Mouse (Mus musculus) forebrain, embryonic 12.5 days (tissue): ENCODE results near the gene Tab1. TPM values are rescaled to one million over a fixed set of nuclear protein-coding genes. Genes with fewer than 3 reads are reported as not detected.

Experiments
- ATAC-seq: fragments of 200-750 bp; cut with Nextera tagmentation; 2 replicates; pipeline ENCODE4 v1.8.0; 2017; ENCODE audit warnings: moderate TSS enrichment; ENCODE audit not compliant: low FRiP score
- H3K27ac ChIP-seq: fragments of 300-500 bp; sonication (generic); 2 replicates; pipeline ENCODE4 v1.5.1; 2016; ENCODE audit warnings: mild to moderate bottlenecking
- H3K27me3 ChIP-seq: fragments of 300-500 bp; sonication (generic); 2 replicates; pipeline ENCODE4 v1.6.1; 2016; ENCODE audit warnings: mild to moderate bottlenecking
- H3K36me3 ChIP-seq: fragments of 300-500 bp; sonication (generic); replicated peaks from 2 replicates; pipeline ENCODE4 v1.6.1; 2016; ENCODE audit warnings: mild to moderate bottlenecking
- H3K4me1 ChIP-seq: fragments of 300-500 bp; sonication (generic); 2 replicates; pipeline ENCODE4 v1.6.1; 2016
- H3K4me2 ChIP-seq: fragments of 300-500 bp; sonication (generic); 2 replicates; pipeline ENCODE4 v1.6.1; 2016; ENCODE audit warnings: mild to moderate bottlenecking, moderate library complexity
- H3K4me3 ChIP-seq: fragments of 300-500 bp; sonication (generic); replicated peaks from 2 replicates; pipeline ENCODE4 v1.5.1; 2016; ENCODE audit warnings: mild to moderate bottlenecking
- H3K9ac ChIP-seq: fragments of 300-500 bp; sonication (generic); 2 replicates; pipeline ENCODE4 v1.6.1; 2016; ENCODE audit warnings: mild to moderate bottlenecking
- H3K9me3 ChIP-seq: fragments of 300-500 bp; sonication (generic); 2 replicates; pipeline ENCODE4 v1.6.1; 2016
- WGBS: fragments of 180-500 bp; shearing (Covaris S2); methylation state at CpG from one replicate; pipeline ENCODE4 v1.1.7; 2016; 5-methylcytosine and 5-hydroxymethylcytosine counted together
- polyA plus RNA-seq: library from polyadenylated mRNA; unstranded; fragments of >200 nt; fragmentation: Nextera tagmentation; extraction: Ambion mirVana; gene quantifications from 2 replicates; pipeline ENCODE4 v1.2.1, GENCODE M21; 2016

Gene Tab1
- polyA plus RNA-seq, 1 experiment from 2014 or later: 40.5 TPM

DNA sequence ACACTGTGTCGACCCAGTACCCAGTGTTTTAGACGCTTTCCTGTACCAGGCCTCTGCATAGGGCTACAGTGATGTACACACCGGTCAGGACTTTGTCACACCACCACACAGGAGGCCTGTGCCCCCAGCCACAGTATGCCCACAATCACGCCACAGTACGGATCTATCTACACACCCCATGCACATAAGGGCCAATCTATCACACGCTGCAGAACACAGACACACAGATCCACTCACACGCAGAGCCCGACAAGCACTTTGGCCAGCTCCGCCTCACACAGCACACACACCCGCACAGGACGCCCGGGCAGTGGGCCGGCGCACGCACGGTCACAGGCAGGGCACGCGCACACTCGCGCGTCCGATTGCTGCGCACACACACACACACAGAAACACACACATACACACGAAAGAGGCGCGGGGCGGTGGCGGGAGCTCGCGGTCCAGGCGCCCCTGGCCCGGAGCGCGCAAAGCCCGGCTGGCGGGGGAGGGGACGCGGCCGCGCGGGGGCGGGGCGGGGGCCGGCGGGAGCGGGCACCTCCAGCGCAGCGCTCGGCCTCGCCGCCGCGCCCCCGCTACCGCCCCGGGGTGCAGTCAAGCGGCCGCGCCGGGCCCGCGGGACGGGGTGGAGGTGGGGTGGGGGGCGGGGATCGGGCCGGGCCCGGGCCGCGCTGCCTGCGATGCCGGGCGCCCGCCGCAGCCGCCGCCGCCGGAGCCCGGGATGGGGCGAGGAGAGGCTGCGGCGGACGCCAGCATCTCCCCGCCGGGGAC is 40.3 kb downstream of the Tab1 start, which contains the start of gene Mgat3:
Gene Mgat3, plus strand, starts transcription at position 721 of the 771 bp plus-strand sequence.
- Histone ChIP-seq H3K9me3 (no peaks in the 10 kb centered on the region), H3K36me3 (no peaks in the 10 kb centered on the region), H3K27me3 (no peaks in the 10 kb centered on the region), H3K4me3 (peak within 1 kb of the TSS; percentile 97), H3K9ac (peak within 1 kb of the TSS; percentile 98), H3K4me1 (peaks cover 37% of the 10 kb centered on the region), H3K4me2 (peak within 1 kb of the TSS; percentile 93), H3K27ac (peak within 1 kb of the TSS; percentile 91)
- WGBS: 4% methylated on average over 37 of the region's 85 CpGs
- peak; percentile 79 for ATAC-seq

DNA sequence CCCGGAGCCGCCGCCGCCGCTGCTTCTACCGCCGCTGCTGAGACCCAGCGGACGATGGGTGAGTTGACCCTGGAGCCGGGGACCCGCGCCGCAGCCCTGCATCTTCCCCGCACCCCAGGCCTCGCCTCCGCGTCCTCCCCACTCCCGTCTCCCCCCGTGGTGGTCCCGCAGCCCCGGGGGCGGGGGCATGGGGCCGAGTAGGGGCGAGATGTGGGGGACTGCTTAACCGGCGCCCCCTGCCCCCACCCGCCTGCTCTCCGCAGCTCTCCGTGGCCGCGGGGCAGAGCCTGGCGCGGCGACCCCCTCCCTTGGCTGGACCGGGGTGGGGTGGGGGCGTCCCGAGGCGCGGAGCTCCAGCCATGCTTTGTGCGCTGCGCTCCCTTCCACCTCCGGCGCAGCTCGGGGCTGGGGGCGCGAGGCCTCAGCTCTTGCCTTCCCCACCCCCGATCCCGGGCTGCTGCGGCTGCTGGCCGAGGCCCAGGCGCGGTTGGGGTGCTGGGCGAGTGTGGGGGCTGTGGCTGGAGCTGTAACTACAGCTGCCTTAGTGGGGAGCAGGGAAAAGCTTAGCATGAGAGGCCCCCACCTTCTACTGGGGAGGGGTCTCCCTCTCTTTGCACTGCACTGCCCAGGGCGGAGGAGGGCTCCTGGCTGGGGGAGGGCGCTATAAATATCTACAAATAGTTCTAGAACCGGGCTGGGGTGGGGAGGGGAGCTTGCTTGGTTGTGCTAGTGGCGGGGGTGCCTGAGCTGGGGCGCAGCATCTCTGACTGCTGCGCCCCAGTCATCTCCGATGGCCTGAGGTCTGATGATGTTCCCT is 41.1 kb downstream of the Tab1 start:
- WGBS: under 1% methylated on average over 50 of the region's 60 CpGs
- Histone ChIP-seq H3K36me3 (no peaks in the 10 kb centered on the region), H3K4me1 (peaks cover 37% of the 10 kb centered on the region)

DNA sequence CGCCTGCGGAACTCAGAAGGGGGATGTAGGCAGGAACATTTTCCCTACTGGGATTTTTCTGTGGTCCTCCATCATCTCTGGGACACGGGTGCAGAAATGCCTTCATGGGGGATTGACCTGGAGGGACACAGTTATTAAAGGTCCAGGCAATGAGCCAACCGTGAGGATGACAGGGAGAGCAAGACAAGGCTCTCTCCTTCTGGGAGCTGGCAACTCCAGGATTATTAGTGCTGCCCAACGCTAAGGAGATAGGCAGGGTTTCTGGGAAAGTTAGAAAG is 41.6 kb downstream of the Tab1 start:
- H3K4me1 ChIP-seq: peaks cover 37% of the 10 kb centered on the region

More for the DNA sequence above, 41.1 kb downstream of the Tab1 start:
- H3K27ac ChIP-seq: peak overlapping the region; percentile 91
- peak overlapping the region; percentile 93 for H3K4me2 ChIP-seq
- ATAC-seq: peak; percentile 69
- peak overlapping the region; percentile 97 for H3K4me3 ChIP-seq
- peak overlapping the region; percentile 98 for H3K9ac ChIP-seq
- H3K27me3 ChIP-seq: no peaks in the 10 kb centered on the region
- H3K9me3 ChIP-seq: no peaks in the 10 kb centered on the region

DNA sequence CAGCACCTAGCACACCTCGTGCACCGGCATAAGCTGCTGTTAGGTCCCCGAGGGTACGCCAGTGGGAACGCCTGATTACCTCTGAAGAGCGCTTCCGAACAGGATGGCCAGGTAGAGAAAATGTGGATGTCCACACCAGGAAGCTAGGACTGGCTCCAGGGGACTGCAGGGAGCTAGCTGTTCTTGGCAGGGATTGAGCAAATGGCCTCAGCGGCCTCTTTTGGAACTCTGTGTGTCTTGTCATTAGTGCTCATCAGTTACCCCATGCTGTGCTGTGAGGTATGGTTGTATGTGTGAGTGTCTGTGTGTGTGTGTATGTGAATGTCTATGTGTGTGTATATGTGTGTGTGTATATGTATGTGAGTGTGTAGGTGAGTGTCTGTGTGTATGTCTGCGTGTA is 42.4 kb downstream of the Tab1 start:
- no peak for ATAC-seq
- Histone ChIP-seq H3K4me3 (peak overlapping the region; percentile 97; the same call in 1 of the 2 replicates), H3K4me2 (peak overlapping the region; percentile 93), H3K36me3 (0 out of 2 replicates have a peak, but pooled peaks cover 3% of the 10 kb centered on the region), H3K9ac (0 out of 2 replicates have a peak overlapping the region, but pooled peaks have one; percentile 98), H3K27ac (no peak overlapping the region), H3K4me1 (peaks cover 41% of the 10 kb centered on the region), H3K27me3 (no peaks in the 10 kb centered on the region), H3K9me3 (no peaks in the 10 kb centered on the region)
- 79% methylated on average over 9 of the region's 9 CpGs for WGBS

More for the DNA sequence above, 41.6 kb downstream of the Tab1 start:
- 2% methylated on average over 5 of the region's 5 CpGs for WGBS
- Histone ChIP-seq H3K27me3 (no peaks in the 10 kb centered on the region), H3K4me3 (peak overlapping the region; percentile 97), H3K36me3 (no peaks in the 10 kb centered on the region), H3K9me3 (no peaks in the 10 kb centered on the region), H3K27ac (peak overlapping the region; percentile 91; the same call in 1 of the 2 replicates), H3K4me2 (peak overlapping the region; percentile 93), H3K9ac (peak overlapping the region; percentile 98)
- ATAC-seq: no peak

DNA sequence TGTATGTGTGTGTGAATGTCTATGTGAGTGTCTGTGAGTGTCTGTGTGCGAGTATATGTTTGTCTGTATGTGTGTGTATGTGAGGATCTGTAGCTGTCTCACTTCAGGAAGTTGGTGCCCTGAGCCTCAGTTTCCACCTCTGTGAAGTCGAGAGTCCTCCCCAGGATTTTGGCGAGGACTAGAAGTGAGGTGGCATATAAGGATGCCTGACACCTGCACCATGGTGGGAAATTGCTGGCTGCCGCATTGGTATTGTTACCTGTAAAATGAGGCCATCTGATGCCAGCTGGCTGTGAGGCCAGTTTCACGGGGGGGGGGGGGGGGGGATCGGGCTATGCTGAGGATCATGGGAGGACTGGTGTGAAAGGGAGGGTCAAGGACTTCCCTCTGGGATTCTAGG is 42.8 kb downstream of the Tab1 start:
- Histone ChIP-seq H3K4me3 (no peak overlapping the region), H3K9ac (no peak overlapping the region; the same call in 1 of the 2 replicates), H3K9me3 (no peaks in the 10 kb centered on the region), H3K27me3 (no peaks in the 10 kb centered on the region), H3K4me1 (peaks cover 41% of the 10 kb centered on the region), H3K4me2 (peak overlapping the region; percentile 93), H3K36me3 (peaks cover 3% of the 10 kb centered on the region; the same call in 1 of the 2 replicates), H3K27ac (no peak overlapping the region)
- WGBS: 73% methylated on average over 5 of the region's 6 CpGs
- no peak for ATAC-seq

DNA sequence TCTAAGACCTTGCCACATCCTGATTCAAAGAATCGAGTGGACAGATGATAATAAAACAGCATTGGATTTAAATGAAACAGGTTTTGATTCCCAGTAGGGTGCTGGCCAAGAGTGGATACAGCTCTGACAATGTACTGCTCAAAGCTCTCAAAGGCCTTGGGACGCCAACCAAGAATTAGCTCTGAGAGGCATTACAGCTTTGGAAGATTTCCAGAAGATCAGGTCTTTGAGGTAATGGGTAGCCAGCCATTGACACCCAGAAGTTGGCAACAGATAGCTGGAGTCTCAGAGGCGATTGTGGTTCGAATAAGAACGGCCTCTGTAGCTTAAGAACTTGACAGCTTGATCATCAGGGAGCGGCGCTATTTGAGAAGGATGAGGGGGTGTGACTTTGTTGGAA is 48.6 kb downstream of the Tab1 start:
- H3K9me3 ChIP-seq: no peaks in the 10 kb centered on the region

DNA sequence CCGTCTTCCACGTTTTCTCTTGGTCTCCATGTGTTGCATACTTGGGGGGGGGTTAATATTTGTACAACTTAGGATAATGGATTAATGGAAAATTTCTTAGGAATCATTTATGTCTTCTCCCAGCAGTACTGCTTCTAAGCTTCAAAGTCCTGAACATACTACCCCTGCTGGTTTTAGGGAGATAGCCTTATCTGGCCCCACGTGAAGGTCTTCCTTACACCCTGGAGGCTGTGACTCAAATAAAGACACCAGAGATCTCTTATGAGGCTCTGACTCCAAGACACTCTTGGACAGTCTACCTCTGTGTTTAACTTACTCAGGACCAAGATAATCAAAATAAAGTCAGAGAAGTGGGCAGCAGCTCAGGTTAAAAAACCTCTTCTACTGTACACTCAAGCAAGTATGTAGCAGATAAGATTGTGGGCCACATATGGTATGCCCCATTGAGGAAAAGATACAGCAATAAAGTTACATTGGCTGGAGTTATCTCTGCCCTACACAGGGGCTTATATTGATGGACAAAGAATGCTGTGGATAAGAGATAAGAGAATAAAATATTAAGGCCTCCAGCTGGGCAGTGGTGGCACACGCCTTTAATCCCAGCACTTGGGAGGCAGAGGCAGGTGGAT is 49.3 kb downstream of the Tab1 start:
- Histone ChIP-seq H3K9ac (no peak overlapping the region), H3K4me1 (0 out of 2 replicates have a peak, but pooled peaks cover 8% of the 10 kb centered on the region), H3K9me3 (no peaks in the 10 kb centered on the region), H3K27ac (no peak overlapping the region), H3K36me3 (peaks cover 3% of the 10 kb centered on the region; the same call in 1 of the 2 replicates), H3K27me3 (no peaks in the 10 kb centered on the region), H3K4me3 (no peak overlapping the region), H3K4me2 (no peak overlapping the region)
- ATAC-seq: no peak
- WGBS: 94% methylated on average over 4 of the region's 4 CpGs

More for the DNA sequence above, 48.6 kb downstream of the Tab1 start:
- Histone ChIP-seq H3K9ac (no peak overlapping the region), H3K4me1 (0 out of 2 replicates have a peak, but pooled peaks cover 8% of the 10 kb centered on the region), H3K4me2 (no peak overlapping the region), H3K27ac (no peak overlapping the region), H3K36me3 (peaks cover 3% of the 10 kb centered on the region; the same call in 1 of the 2 replicates), H3K27me3 (no peaks in the 10 kb centered on the region), H3K4me3 (no peak overlapping the region)
- ATAC-seq: no peak
- WGBS: 95% methylated on average over 7 of the region's 7 CpGs

- Histone ChIP-seq H3K27ac (no peak overlapping the region), H3K9ac (no peak overlapping the region), H3K9me3 (no peaks in the 10 kb centered on the region), H3K27me3 (no peaks in the 10 kb centered on the region), H3K4me3 (no peak overlapping the region), H3K4me2 (no peak overlapping the region), H3K4me1 (peaks cover 12% of the 10 kb centered on the region), H3K36me3 (no peaks in the 10 kb centered on the region)
- WGBS: 85% methylated on average over 5 of the region's 5 CpGs
- ATAC-seq: no peak
These were observed 56.0 kb downstream of the Tab1 start for GRCm38 (mm10) chr15:80188927-80189326.

DNA sequence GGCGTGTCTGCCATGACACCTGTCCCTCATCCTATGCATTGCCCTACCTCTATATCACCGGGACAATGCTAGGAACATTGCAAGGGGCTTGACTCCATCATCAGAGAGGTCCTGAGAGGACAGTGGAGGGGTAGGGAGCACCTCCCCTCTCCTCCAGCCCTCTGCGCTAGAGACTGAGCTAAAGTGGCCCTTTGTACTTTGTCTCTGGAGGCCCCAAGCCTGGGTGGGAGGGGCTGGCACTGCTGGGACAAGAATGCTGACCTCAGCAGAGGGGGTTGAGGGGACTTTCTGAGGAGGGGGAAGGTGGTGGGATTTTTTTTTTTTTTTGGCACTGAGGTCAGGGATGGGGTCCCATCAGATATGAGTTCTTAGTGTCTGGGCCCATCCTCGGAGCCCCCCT is 57.1 kb downstream of the Tab1 start:
- Histone ChIP-seq H3K4me1 (peaks cover 14% of the 10 kb centered on the region), H3K9me3 (no peaks in the 10 kb centered on the region), H3K9ac (no peak overlapping the region), H3K4me2 (no peak overlapping the region), H3K27me3 (no peaks in the 10 kb centered on the region), H3K36me3 (no peaks in the 10 kb centered on the region), H3K4me3 (no peak overlapping the region), H3K27ac (no peak overlapping the region)
- ATAC-seq: no peak
- 65% methylated on average over 4 of the region's 4 CpGs for WGBS

DNA sequence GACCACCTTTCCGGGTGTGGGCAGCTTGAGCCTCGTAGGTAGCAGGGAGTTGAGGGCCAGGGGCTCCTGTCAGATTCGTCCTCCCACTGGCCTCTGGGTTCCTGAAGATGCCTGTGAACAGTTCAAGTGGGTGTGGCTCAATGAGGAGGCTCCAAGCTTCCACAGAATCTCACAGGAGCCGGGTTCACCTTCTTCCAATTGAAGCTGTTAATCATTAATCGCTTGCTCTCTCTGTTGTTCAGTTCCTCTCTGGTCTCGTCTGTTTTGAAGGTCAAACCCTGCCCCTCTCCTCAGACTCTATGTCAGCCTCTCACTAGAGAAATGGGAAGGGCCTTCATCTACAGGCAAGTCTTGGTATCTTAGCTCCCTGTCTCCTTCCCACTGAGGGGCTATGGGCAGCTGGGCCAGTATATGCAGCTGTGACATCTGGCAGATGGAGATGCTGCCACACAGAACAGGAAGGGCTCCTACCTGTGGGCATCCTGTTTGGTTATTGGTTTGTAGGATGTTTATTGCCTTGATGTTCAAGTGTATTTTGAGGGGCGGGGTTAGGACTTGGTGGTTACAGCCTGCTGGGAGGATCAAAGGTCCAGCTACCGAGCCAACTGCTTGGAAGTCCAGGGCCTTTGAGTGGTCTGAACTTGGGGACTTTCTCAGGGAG is 58.8 kb downstream of the Tab1 start:
- Histone ChIP-seq H3K9me3 (no peaks in the 10 kb centered on the region), H3K27me3 (no peaks in the 10 kb centered on the region), H3K4me2 (no peak overlapping the region), H3K9ac (no peak overlapping the region), H3K4me1 (peaks cover 14% of the 10 kb centered on the region), H3K36me3 (no peaks in the 10 kb centered on the region), H3K27ac (no peak overlapping the region), H3K4me3 (no peak overlapping the region)
- no peak for ATAC-seq
- WGBS: 82% methylated on average over 8 of the region's 8 CpGs

DNA sequence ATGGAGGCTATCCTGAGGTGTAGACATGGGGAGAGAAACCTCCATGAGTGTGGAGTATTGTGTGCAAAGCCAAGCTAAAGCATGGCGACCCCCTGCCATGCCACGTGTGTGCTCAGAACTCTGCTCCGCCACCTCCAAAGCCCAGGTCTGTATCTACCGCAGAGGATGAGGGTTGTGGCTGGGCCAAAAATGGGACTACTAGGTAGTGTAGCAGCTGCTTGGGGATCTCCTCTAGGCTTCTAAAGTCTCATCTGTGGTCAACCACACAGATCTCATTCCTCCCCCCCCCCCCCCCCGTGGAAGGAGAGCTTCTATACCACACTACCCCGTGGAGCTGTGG is 59.3 kb downstream of the Tab1 start:
- ATAC-seq: no peak
- Histone ChIP-seq H3K9me3 (no peaks in the 10 kb centered on the region), H3K4me3 (no peak overlapping the region), H3K4me2 (no peak overlapping the region), H3K4me1 (peaks cover 14% of the 10 kb centered on the region), H3K9ac (no peak overlapping the region), H3K36me3 (no peaks in the 10 kb centered on the region; the same call in 1 of the 2 replicates), H3K27ac (no peak overlapping the region), H3K27me3 (no peaks in the 10 kb centered on the region)
- WGBS: 89% methylated on average over 6 of the region's 6 CpGs

GRCm38 (mm10) chr15:80192847-80193246 is 59.9 kb downstream of the Tab1 start:
- WGBS: 92% methylated on average over 7 of the region's 7 CpGs

More at GRCm38 (mm10) chr15:80192847-80193246, 59.9 kb downstream of the Tab1 start:
- Histone ChIP-seq H3K36me3 (peaks cover 1% of the 10 kb centered on the region; the same call in 1 of the 2 replicates), H3K9me3 (no peaks in the 10 kb centered on the region), H3K4me2 (no peak overlapping the region), H3K4me1 (peaks cover 14% of the 10 kb centered on the region), H3K4me3 (no peak overlapping the region), H3K27me3 (no peaks in the 10 kb centered on the region), H3K27ac (no peak overlapping the region), H3K9ac (no peak overlapping the region)
- no peak for ATAC-seq
